22 mouse cellular contexts compared by ENCODE assay signal in the genomic region with DNA sequence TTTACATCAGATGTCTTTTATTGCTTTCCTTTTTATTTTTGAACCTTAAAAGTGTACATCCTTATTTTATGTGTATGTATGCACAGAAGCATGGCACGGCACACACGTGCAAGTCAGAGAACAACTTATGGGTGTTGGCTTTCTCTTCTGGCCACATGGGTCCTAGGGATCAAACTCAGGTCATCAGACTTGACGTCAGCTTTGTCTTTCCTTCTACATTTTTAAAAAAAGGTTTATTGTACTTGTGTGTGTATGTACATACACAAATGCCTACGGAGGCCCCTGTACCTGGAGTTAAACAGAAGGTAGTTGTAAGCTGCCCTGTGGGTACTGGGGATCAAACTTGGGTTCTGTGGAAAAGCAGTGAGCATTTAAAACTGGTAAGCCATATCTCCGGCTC.
"Had no signal": no experiment of that assay in that cellular context is flagged by ENCODE, and none has a peak within 500 bp of the region (broad histone marks: within the 10 kb centered on the region; RNA-seq: fewer than 3 reads in every experiment).

No protein-coding gene starts in this region.

- H3K9ac ChIP-seq: liver, embryonic 14.5 days; liver, postnatal 0 days; lung, embryonic 14.5 days; midbrain, embryonic 12.5 days; midbrain, embryonic 15.5 days; neural tube, embryonic 12.5 days; neural tube, embryonic 15.5 days; stomach, embryonic 15.5 days had no signal

- H3K27ac ChIP-seq: kidney, postnatal 0 days; liver, embryonic 14.5 days; macrophage; midbrain, embryonic 12.5 days; midbrain, embryonic 15.5 days; neural tube, embryonic 12.5 days; neural tube, embryonic 15.5 days; stomach, embryonic 15.5 days had no signal

- H3K9me3 ChIP-seq: midbrain, embryonic 12.5 days; midbrain, embryonic 15.5 days; neural tube, embryonic 12.5 days; neural tube, embryonic 15.5 days; stomach, embryonic 15.5 days had no signal

- ATAC-seq: intestine, postnatal 0 days; liver, postnatal 0 days; lung, postnatal 0 days; midbrain, embryonic 15.5 days had no signal

- H3K4me3 ChIP-seq: midbrain, embryonic 12.5 days; midbrain, embryonic 15.5 days; neural tube, embryonic 12.5 days; neural tube, embryonic 15.5 days; stomach, embryonic 15.5 days had no signal

- H3K27me3 ChIP-seq: midbrain, embryonic 12.5 days; midbrain, embryonic 15.5 days; neural tube, embryonic 12.5 days; neural tube, embryonic 15.5 days; stomach, embryonic 15.5 days had no signal

- DNase-seq: kidney, adult 2 months; kidney, postnatal 25 days; layer of hippocampus, adult 9-11 months; liver, postnatal 0 days; lung, embryonic 14.5 days; right cerebral cortex, adult 18-20 months; right cerebral cortex, postnatal 14 days; right cerebral cortex, postnatal 4 days; thymus, adult 2 months; thymus, postnatal 14 days; thymus, postnatal 4 days had no signal

- H3K4me2 ChIP-seq: liver, embryonic 11.5 days; lung, embryonic 14.5 days; midbrain, embryonic 12.5 days; midbrain, embryonic 15.5 days; neural tube, embryonic 12.5 days; neural tube, embryonic 15.5 days; stomach, embryonic 15.5 days had no signal

- H3K36me3 ChIP-seq: midbrain, embryonic 12.5 days; midbrain, embryonic 15.5 days; neural tube, embryonic 12.5 days; neural tube, embryonic 15.5 days; stomach, embryonic 15.5 days had no signal
